Mouse (Mus musculus): Measurements from ENCODE around the gene Npm1. TPM values are rescaled to one million over a fixed set of nuclear protein-coding genes. Genes with fewer than 3 reads are reported as not detected.
A peak's percentile ranks its signal among the peaks of the same experiment; 100 is the strongest.

Gene Npm1
- 255 and 267 TPM in 2 replicates for polyA plus RNA-seq (2012; rRNA removed)

GRCm38 (mm10) chr11:33162998-33163506, at the start of gene Npm1:
Npm1 (minus strand) TSS chr11:33163206.
- Histone ChIP-seq H3K4me3 (replicated peaks; ENCODE audit: insufficient read depth, low read depth, low read length) (peak within 1 kb of the TSS; percentile 94), H3K27me3 (ENCODE audit: control insufficient read depth, insufficient read depth, low read length) (no peaks in the 10 kb centered on the region), H3K27ac (ENCODE audit: insufficient read depth, low read length) (peak within 1 kb of the TSS; percentile 88), H3K4me1 (ENCODE audit: control insufficient read depth, insufficient read depth, low read length) (no peaks in the 10 kb centered on the region)
- 3% methylated on average over 49 of the region's 49 CpGs for WGBS
- no peak for TF ChIP-seq CTCF (IDR thresholded peaks at IDR 0.05; ENCODE audit: borderline replicate concordance, insufficient read depth, low read depth, low read length)
- TF ChIP-seq POLR2A (IDR thresholded peaks at IDR 0.05; ENCODE audit: borderline replicate concordance, insufficient read depth, low read length): peak; percentile 88
- peak; percentile 99 to 100 for DNase-seq

- no peak overlapping the region for H3K27ac ChIP-seq (ENCODE audit: insufficient read depth, low read length)
- TF ChIP-seq POLR2A (IDR thresholded peaks at IDR 0.05; ENCODE audit: borderline replicate concordance, insufficient read depth, low read length): no peak
- no peak for TF ChIP-seq CTCF (IDR thresholded peaks at IDR 0.05; ENCODE audit: borderline replicate concordance, insufficient read depth, low read depth, low read length)
- peak in 1 of 2 experiments; percentile 51 for DNase-seq
- no peak overlapping the region for H3K4me3 ChIP-seq (replicated peaks; ENCODE audit: insufficient read depth, low read depth, low read length)
- peaks cover 6% of the 10 kb centered on the region; the same call in 1 of the 2 replicates for H3K27me3 ChIP-seq (ENCODE audit: control insufficient read depth, insufficient read depth, low read length)
- WGBS: 78% methylated on average over 2 of the region's 2 CpGs
- H3K4me1 ChIP-seq (ENCODE audit: control insufficient read depth, insufficient read depth, low read length): peaks cover 15% of the 10 kb centered on the region
Measured at GRCm38 (mm10) chr11:33207411-33207810, 44.4 kb upstream of the Npm1 start.

- peak overlapping the region; percentile 75 for H3K27ac ChIP-seq (ENCODE audit: insufficient read depth, low read length)
- H3K27me3 ChIP-seq (ENCODE audit: control insufficient read depth, insufficient read depth, low read length): peaks cover 9% of the 10 kb centered on the region; the same call in 1 of the 2 replicates
- TF ChIP-seq CTCF (IDR thresholded peaks at IDR 0.05; ENCODE audit: borderline replicate concordance, insufficient read depth, low read depth, low read length) (no peak), POLR2A (IDR thresholded peaks at IDR 0.05; ENCODE audit: borderline replicate concordance, insufficient read depth, low read length) (no peak)
- DNase-seq: peak; percentile 35 to 47
- 26% methylated on average over 3 of the region's 3 CpGs for WGBS
- peaks cover 10% of the 10 kb centered on the region; the same call in 1 of the 2 replicates for H3K4me1 ChIP-seq (ENCODE audit: control insufficient read depth, insufficient read depth, low read length)
- H3K4me3 ChIP-seq (replicated peaks; ENCODE audit: insufficient read depth, low read depth, low read length): peak overlapping the region; percentile 56
Measured at GRCm38 (mm10) chr11:33204966-33205365, 42.0 kb upstream of the Npm1 start.

- TF ChIP-seq POLR2A (IDR thresholded peaks at IDR 0.05; ENCODE audit: borderline replicate concordance, insufficient read depth, low read length) (no peak), CTCF (IDR thresholded peaks at IDR 0.05; ENCODE audit: borderline replicate concordance, insufficient read depth, low read depth, low read length) (no peak)
- DNase-seq: peak; percentile 35 to 51
- WGBS: 4% methylated on average over 18 of the region's 18 CpGs
- Histone ChIP-seq H3K4me3 (replicated peaks; ENCODE audit: insufficient read depth, low read depth, low read length) (peak overlapping the region; percentile 56), H3K27me3 (ENCODE audit: control insufficient read depth, insufficient read depth, low read length) (peaks cover 9% of the 10 kb centered on the region; the same call in 1 of the 2 replicates), H3K4me1 (ENCODE audit: control insufficient read depth, insufficient read depth, low read length) (peaks cover 10% of the 10 kb centered on the region; the same call in 1 of the 2 replicates), H3K27ac (ENCODE audit: insufficient read depth, low read length) (peak overlapping the region; percentile 49)
Measured at GRCm38 (mm10) chr11:33204329-33204705, 41.3 kb upstream of the Npm1 start.

- H3K27me3 ChIP-seq (ENCODE audit: control insufficient read depth, insufficient read depth, low read length): peaks cover 9% of the 10 kb centered on the region; the same call in 1 of the 2 replicates
- peak within 1 kb of the TSS; percentile 96 for H3K27ac ChIP-seq (ENCODE audit: insufficient read depth, low read length)
- TF ChIP-seq CTCF (IDR thresholded peaks at IDR 0.05; ENCODE audit: borderline replicate concordance, insufficient read depth, low read depth, low read length) (no peak), POLR2A (IDR thresholded peaks at IDR 0.05; ENCODE audit: borderline replicate concordance, insufficient read depth, low read length) (peak; percentile 52; the same call in 1 of the 2 replicates)
- DNase-seq: peak; percentile 85 to 94
- WGBS: 2% methylated on average over 81 of the region's 81 CpGs
- peak within 1 kb of the TSS; percentile 56 for H3K4me3 ChIP-seq (replicated peaks; ENCODE audit: insufficient read depth, low read depth, low read length)
- H3K4me1 ChIP-seq (ENCODE audit: control insufficient read depth, insufficient read depth, low read length): peaks cover 10% of the 10 kb centered on the region; the same call in 1 of the 2 replicates
Measured at GRCm38 (mm10) chr11:33203383-33204328, 40.6 kb upstream of the Npm1 start, which contains the start of gene Tlx3. Tlx3 (minus strand) TSS chr11:33203589.

GRCm38 (mm10) chr11:33202972-33203371, 40.0 kb upstream of the Npm1 start:
- H3K27me3 ChIP-seq (ENCODE audit: control insufficient read depth, insufficient read depth, low read length): peaks cover 9% of the 10 kb centered on the region; the same call in 1 of the 2 replicates
- peak overlapping the region; percentile 96 for H3K27ac ChIP-seq (ENCODE audit: insufficient read depth, low read length)
- 2% methylated on average over 47 of the region's 47 CpGs for WGBS
- peaks cover 6% of the 10 kb centered on the region; the same call in 1 of the 2 replicates for H3K4me1 ChIP-seq (ENCODE audit: control insufficient read depth, insufficient read depth, low read length)
- DNase-seq: peak; percentile 50 to 65
- no peak for TF ChIP-seq CTCF (IDR thresholded peaks at IDR 0.05; ENCODE audit: borderline replicate concordance, insufficient read depth, low read depth, low read length)
- TF ChIP-seq POLR2A (IDR thresholded peaks at IDR 0.05; ENCODE audit: borderline replicate concordance, insufficient read depth, low read length): no peak
- peak overlapping the region; percentile 54 for H3K4me3 ChIP-seq (replicated peaks; ENCODE audit: insufficient read depth, low read depth, low read length)

GRCm38 (mm10) chr11:33202296-33202695, 39.3 kb upstream of the Npm1 start:
- 0 out of 2 replicates have a peak, but pooled peaks cover 4% of the 10 kb centered on the region for H3K4me1 ChIP-seq (ENCODE audit: control insufficient read depth, insufficient read depth, low read length)
- H3K4me3 ChIP-seq (replicated peaks; ENCODE audit: insufficient read depth, low read depth, low read length): peak overlapping the region; percentile 54
- DNase-seq: peak; percentile 77 to 80
- TF ChIP-seq CTCF (IDR thresholded peaks at IDR 0.05; ENCODE audit: borderline replicate concordance, insufficient read depth, low read depth, low read length) (peak; percentile 30; the same call in 1 of the 2 replicates), POLR2A (IDR thresholded peaks at IDR 0.05; ENCODE audit: borderline replicate concordance, insufficient read depth, low read length) (no peak)
- WGBS: 3% methylated on average over 37 of the region's 37 CpGs
- H3K27me3 ChIP-seq (ENCODE audit: control insufficient read depth, insufficient read depth, low read length): peaks cover 11% of the 10 kb centered on the region; the same call in 1 of the 2 replicates
- peak overlapping the region; percentile 43; the same call in 1 of the 2 replicates for H3K27ac ChIP-seq (ENCODE audit: insufficient read depth, low read length)
